Mouse (Mus musculus) adrenal gland, postnatal 14 days (tissue): Measurements from ENCODE around the gene Kmt5a. TPM values are rescaled to one million over a fixed set of nuclear protein-coding genes. Genes with fewer than 3 reads are reported as not detected.

ENCODE experiments used
- microRNA-seq, 2 experiments: library from miRNA; unstranded; fragments of <30 nt; microRNA quantifications; one replicate each; pipeline ENCODE4 v1.2.0; 2021
- total RNA-seq: library from RNA; stranded (reverse); gene quantifications from 2 replicates; pipeline ENCODE4 v1.2.3, GENCODE M21; 2021

Kmt5a gene
- total RNA-seq, 1 experiment from 2014 or later: 162 TPM

Small RNA genes within 50 kb of the gene (microRNA-seq; reads per million reads assigned to microRNA genes)
- 3.0 to 3.4 reads per million in 2 experiments for gene Gm27486

Other genes with a start within 250 kb of the Kmt5a start
- 48.8 and 51.8 TPM in 2 replicates for gene Pitpnm2, start 190.2 kb upstream of the Kmt5a start, total RNA-seq
- gene Mphosph9, start 112.0 kb upstream of the Kmt5a start, total RNA-seq: 6.6 and 7.7 TPM in 2 replicates
- gene 2810006K23Rik, start 111.8 kb upstream of the Kmt5a start, total RNA-seq: 12.9 and 13.7 TPM in 2 replicates
- gene Cdk2ap1, start 76.8 kb upstream of the Kmt5a start, total RNA-seq: 143 and 159 TPM in 2 replicates
- gene Sbno1, start 13.9 kb upstream of the Kmt5a start, total RNA-seq: 90.7 and 103 TPM in 2 replicates
- gene Rilpl2, start 38.4 kb downstream of the Kmt5a start, total RNA-seq: 21.2 and 23.9 TPM in 2 replicates
- gene Snrnp35, start 43.2 kb downstream of the Kmt5a start, total RNA-seq: 13.4 and 18.4 TPM in 2 replicates
- 15.8 and 18.1 TPM in 2 replicates for gene Rilpl1, start 91.5 kb downstream of the Kmt5a start, total RNA-seq
- gene Tmed2, start 100.8 kb downstream of the Kmt5a start, total RNA-seq: 200 and 212 TPM in 2 replicates
- 12.0 and 16.3 TPM in 2 replicates for gene Ddx55, start 112.9 kb downstream of the Kmt5a start, total RNA-seq
- 42.9 and 51.2 TPM in 2 replicates for gene Eif2b1, start 139.2 kb downstream of the Kmt5a start, total RNA-seq
- 35.6 and 35.7 TPM in 2 replicates for gene Gtf2h3, start 139.2 kb downstream of the Kmt5a start, total RNA-seq
- gene Atp6v0a2, start 188.6 kb downstream of the Kmt5a start, total RNA-seq: 55.2 and 60.1 TPM in 2 replicates